Mouse (Mus musculus) cerebral cortex, adult 2 months (tissue): ENCODE measurements around the gene Mrpl10.

Experiments used
- WGBS: fragments of 180-500 bp; shearing (Covaris S2); methylation state at CpG from one replicate; pipeline ENCODE4 v1.1.7; 2018; 5-methylcytosine and 5-hydroxymethylcytosine counted together

Gene Mrpl10

GRCm38 (mm10) chr11:97041022-97041899 is at the start of gene Mrpl10, which contains the start of gene Lrrc46:
Gene Mrpl10, plus strand, starts transcription at chr11:97041560.
Gene Lrrc46, minus strand, starts transcription at chr11:97041407.
- WGBS = under 1% methylated on average over 45 of the region's 48 CpGs

- 58% methylated on average over 8 of the region's 8 CpGs for WGBS
Observed at GRCm38 (mm10) chr11:96992722-96993311, 48.5 kb upstream of the Mrpl10 start.

- WGBS = 63% methylated on average over 5 of the region's 5 CpGs
Observed at GRCm38 (mm10) chr11:96995031-96995430, 46.3 kb upstream of the Mrpl10 start.

- WGBS = 88% methylated on average over 15 of the region's 15 CpGs
Observed at GRCm38 (mm10) chr11:96995836-96996772, 45.3 kb upstream of the Mrpl10 start.

- WGBS = 32% methylated on average over 17 of the region's 17 CpGs
Observed at GRCm38 (mm10) chr11:96996773-96997379, 44.5 kb upstream of the Mrpl10 start.

GRCm38 (mm10) chr11:96997380-96997956 is 43.9 kb upstream of the Mrpl10 start:
- 20% methylated on average over 30 of the region's 30 CpGs for WGBS

GRCm38 (mm10) chr11:97003170-97003569 is 38.2 kb upstream of the Mrpl10 start:
- 66% methylated on average over 5 of the region's 5 CpGs for WGBS

GRCm38 (mm10) chr11:97007093-97007794 is 34.1 kb upstream of the Mrpl10 start:
- 77% methylated on average over 9 of the region's 9 CpGs for WGBS

GRCm38 (mm10) chr11:97009198-97009790 is 32.1 kb upstream of the Mrpl10 start:
- WGBS = 82% methylated on average over 8 of the region's 8 CpGs

- WGBS = 21% methylated on average over 8 of the region's 8 CpGs
Observed at GRCm38 (mm10) chr11:97013121-97013670, 28.2 kb upstream of the Mrpl10 start, which contains the start of gene Sp6. Gene Sp6, plus strand, starts transcription at chr11:97013394.

GRCm38 (mm10) chr11:97017696-97018582 is 23.4 kb upstream of the Mrpl10 start:
- 2% methylated on average over 36 of the region's 36 CpGs for WGBS

- 2% methylated on average over 63 of the region's 68 CpGs for WGBS
Observed at GRCm38 (mm10) chr11:97018583-97019344, 22.6 kb upstream of the Mrpl10 start.

GRCm38 (mm10) chr11:97019345-97019708 is 22.0 kb upstream of the Mrpl10 start:
- WGBS = 9% methylated on average over 13 of the region's 13 CpGs

- WGBS = 1% methylated on average over 27 of the region's 27 CpGs
Observed at GRCm38 (mm10) chr11:97021121-97021765, 20.1 kb upstream of the Mrpl10 start.

- under 1% methylated on average over 50 of the region's 50 CpGs for WGBS
Observed at GRCm38 (mm10) chr11:97021873-97022484, 19.4 kb upstream of the Mrpl10 start.

GRCm38 (mm10) chr11:97024977-97025376 is 16.4 kb upstream of the Mrpl10 start:
- WGBS = 79% methylated on average over 10 of the region's 10 CpGs
